Mouse (Mus musculus): ENCODE data around the gene Zdhhc17. TPM values are rescaled to one million over a fixed set of nuclear protein-coding genes. Genes with fewer than 3 reads are reported as not detected.
A peak's percentile ranks its signal among the peaks of the same experiment; 100 is the strongest.

The Zdhhc17 gene
- total RNA-seq, 2 experiments from 2014 or later: 9.7 to 10.0 TPM

DNA sequence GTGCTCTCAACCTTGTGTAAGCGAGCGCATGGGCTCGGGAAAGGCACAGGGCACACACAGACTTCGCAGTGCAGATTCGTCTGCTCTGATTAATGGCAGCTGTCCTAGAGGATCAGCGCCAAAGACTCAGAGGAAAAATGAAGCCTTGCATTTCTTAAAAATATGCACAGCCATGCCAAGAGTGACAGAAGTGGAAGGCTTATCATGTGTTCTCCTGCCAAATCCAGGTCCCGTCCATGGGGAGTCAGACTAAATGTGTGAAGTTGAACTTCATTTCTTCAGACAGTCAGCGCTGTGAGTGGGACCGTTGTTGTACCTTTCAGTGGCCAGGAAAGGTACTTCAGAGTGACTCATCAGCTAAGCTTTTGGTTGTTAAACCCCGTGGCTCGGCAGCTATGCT lies 82.4 kb downstream of the Zdhhc17 start:
- ATAC-seq (ENCODE audit: poor library complexity, severe bottlenecking): no peak

DNA sequence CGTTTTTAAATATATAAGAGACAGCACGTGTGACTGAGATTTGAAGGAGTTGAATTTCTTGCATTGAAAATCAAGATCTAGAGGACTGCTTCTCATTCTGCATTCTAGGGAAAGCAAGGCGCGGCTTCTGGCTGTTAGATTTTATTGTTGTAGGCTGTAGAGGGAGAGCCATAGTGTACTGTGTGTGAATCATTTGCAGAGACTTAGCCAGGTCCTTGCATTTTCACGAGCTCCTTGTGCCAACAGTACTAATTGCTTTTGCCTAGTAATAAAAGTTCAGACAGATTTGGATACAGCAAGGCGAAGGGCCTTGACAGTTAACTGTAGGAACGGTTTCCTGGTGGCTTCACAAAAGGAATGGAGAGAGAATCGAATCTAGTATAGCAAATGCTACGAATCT lies 87.3 kb downstream of the Zdhhc17 start:
- no peak for ATAC-seq (ENCODE audit: poor library complexity, severe bottlenecking)

DNA sequence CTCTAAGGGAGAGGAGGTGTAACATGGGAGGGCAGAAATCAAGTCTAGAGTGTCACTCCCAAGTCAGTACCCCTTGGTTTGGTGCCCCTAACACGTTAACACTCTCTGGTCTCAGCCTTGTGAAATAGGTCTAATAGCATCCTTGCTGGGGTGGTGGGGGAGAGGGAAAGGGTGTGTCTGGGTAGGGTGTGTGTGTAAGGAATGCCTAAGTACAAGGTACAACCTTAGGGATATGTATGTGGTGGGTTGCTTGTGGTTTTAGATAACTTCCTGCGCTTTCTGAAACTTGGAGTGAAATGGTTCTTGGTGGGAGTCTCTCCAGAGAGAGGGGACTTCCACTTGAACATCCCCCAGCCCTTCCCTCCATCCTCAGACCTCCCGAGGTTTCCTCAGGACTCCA lies 88.0 kb downstream of the Zdhhc17 start:
- no peak for ATAC-seq (ENCODE audit: poor library complexity, severe bottlenecking)

DNA sequence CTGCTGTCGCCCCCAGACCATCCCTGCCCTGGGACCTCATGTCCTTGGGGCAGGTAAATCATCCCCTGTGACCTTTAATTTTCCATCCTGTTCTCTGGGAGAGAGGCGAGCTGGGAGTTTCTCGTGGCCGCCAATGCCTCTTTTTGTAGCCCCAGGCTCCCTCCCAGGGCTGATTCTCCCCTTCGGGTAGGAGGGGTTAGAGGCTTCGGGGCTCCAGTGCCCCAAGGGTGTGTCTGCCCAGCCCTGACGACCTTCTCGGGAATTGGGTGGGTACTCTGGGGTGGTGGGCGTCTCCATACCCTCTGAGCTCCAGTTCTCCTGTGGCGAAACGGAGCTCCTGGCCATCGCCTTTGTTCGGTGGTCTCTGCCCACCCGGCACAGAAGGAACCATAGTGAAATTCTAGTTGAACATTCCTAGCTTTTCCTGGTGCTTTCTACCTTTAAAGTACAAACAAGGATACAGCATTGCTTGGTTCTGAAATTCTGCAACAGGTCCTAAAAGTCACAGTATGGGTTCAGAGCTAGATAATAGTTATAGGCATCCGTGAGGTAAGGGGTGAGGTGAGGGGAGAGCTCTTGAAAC lies 89.5 kb downstream of the Zdhhc17 start:
- peak; percentile 15 for ATAC-seq (ENCODE audit: poor library complexity, severe bottlenecking)

DNA sequence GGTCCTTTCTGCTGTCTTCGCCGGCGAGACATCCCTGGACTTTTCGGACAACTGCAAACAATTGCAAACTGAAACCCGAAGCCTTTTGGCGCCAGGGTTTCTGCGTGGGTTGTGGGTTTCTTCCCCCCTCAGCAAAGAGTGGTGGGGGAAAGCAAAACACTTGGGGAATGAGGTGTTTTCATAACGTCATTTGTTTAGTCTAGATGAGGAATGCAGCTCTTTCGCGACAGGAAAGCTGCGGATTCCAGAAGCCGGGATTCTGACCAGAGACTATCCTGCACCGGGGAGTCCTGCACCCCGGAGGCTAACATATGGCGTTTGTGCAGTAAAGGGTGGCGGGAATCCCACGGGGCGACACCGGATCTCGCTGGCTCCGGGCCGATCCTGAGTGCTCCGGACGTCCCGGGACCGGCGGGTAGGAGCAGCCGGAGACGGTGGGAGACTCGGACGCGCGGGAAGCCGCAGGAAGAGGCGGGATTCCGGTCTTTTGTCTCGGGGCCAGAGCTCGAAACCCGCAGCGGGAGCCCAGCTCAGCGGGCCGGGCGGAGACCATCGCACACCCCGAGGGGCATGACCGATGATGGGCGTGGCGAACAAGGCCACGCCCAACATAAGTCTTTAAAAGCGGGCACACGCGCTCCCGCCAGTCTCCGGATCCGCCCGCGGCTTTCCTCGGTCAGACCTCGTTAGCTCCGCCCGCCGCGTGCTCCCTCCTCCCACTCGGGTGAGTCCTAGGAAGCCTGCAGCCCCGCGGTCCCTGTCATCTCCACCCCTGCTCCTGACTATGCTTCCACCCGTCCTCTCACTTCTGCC lies 90.2 kb downstream of the Zdhhc17 start, which contains the start of gene Csrp2:
Gene Csrp2 (plus strand): TSS at position 259 of the 813 bp plus-strand sequence.
- ATAC-seq (ENCODE audit: poor library complexity, severe bottlenecking): peak; percentile 80

DNA sequence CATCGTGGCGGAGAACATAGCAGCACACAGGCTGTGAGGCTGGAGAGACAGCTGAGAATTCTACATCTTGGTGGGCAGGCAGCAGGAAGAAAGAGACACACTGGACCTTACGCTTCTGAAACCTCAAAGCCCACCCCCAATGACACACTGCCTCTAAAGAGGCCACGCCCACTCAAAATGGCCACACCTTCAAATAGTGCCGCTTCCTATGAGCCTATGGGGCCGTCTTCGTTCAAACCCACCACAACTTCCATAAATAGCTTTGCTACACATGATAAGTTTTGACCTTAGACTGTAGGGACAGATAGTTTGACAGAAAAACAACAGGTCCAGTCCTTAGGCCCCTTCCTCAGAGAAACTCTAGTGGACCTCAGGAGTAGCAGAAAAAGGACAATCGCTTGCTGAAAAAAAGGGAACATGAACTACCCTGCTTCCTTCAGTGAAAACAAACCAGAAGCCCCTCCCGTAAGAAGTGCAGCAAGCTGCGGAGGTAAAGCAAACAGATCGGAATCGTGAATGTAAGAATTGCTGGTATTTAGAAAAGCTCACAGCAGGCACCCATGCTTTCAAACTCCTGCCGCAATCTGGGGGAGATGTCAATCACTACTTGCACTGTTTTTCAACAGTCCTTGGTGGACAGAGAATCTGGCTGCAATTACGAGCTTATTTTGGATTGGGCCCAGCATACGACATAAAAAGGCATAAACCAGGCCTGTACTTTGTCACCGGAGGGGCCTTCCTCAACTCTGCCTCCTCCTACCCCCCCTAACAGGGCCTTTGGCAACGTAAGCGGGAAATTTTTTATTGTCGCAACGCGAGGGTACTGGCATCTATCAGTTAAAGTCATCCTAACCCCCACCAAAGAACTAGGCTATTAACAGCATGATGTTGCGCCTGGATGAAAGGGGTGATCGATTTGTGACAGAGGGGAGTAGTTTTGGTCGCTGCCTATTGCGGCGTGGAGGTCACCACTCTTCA lies 91.2 kb downstream of the Zdhhc17 start:
- ATAC-seq (ENCODE audit: poor library complexity, severe bottlenecking): peak; percentile 51

DNA sequence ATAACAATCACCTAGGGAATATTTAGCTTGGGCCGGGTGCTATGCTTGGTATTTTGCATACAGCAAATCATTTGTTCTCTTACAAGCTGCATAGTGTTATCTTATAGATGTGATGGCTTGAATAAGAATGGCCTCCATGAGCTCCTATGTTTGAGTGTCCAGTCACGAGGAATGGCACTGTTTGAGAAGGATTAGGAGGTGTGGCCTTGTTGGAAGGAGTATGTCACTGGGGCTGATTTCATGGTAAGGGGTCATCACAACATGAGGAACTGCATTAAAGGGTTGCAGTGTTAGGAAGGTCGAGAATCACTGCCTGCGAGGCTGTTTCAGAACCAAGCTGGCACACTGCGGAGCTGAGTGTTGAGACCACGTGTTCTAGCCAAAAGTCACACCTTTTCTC lies 92.4 kb downstream of the Zdhhc17 start:
- no peak for ATAC-seq (ENCODE audit: poor library complexity, severe bottlenecking)

DNA sequence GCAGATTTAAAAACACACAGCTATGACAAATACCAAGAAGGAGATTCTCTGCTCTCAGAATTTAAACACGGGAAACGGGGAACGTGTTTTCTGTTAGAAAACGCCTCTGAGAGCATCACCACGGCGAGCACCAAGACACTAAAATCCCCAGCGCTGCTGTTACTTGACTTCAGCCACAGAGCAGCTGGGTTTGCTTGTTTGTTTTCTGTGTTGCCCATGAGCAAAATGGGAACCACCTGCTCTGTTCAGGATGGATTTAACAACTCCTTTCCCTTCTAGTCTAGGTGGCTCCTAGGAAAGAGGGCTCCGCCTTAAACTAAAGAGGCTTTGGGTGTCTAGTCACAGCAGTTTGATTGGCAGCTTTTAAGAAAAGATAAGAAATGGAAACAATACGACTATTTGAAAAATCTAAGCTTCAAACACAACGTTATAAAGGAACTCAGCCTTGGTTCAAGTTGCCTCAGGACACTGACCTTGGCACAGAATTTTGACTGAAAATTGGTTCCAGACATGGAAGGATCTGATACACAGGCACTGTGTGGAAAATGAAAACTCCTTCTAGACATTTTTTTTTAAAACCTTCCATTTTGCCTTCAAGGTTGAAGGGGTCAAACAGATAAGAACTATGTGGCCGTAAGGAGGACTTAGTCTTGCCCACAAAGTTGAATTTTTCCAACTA lies 93.1 kb downstream of the Zdhhc17 start:
- ATAC-seq (ENCODE audit: poor library complexity, severe bottlenecking): no peak

DNA sequence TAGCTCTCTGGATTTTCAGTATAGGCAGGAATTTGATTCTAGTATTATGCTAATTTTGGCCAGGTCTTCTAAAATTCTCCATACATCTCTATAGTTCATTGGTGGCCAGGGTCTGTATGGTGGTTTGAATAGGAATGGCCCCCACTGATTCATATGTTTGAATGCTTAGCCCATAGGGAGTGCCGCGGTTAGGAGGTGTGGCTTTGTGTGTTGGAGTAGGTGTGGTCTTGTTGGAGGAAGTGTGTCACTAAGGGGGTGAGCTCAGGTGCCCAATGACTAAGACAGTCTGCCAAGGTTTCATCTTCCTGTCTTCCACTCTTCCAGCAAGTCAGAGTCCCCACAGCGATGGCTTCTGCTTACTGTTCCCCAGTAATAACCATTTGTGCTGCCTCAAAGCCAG lies 106.1 kb downstream of the Zdhhc17 start:
- ATAC-seq (ENCODE audit: poor library complexity, severe bottlenecking): peak; percentile 33; the same call in 1 of the 2 replicates

DNA sequence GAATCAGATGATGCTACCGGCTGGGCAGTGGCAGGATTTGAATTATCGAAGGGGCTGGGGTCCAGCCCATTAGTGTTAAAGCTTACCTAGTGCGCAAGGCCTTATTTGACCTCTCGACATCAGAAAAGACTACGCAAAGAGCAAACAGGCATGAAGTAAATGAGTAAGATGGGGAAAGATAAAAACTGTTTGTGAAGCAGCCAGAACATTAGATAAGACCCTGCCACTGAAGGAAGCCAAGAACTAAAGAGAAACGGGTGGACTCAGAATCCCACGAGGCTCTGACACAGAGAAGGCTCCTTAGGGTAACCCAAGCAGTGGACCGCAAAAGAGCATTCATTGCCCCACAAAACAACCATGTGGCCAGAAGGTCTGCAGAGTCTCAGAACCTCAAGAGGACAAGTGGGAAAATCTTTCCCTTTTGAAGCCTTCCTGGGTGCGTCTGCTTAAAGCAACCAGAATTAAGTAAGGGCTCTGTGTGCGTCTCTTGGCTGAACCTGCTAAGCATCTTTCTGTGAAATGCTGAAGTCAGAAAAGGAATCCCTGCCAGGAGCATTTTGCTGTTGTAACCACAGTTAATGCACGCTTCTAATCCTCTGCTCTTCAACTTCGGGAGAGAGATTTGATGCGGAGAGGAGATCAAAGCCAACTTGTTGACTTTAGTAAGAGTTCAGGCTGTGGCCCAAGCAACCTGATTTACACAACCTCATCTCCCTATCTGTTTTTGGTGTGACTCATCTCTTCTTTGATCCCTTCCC lies 110.0 kb downstream of the Zdhhc17 start:
- ATAC-seq (ENCODE audit: poor library complexity, severe bottlenecking): no peak

Other genes with a start within 250 kb of the Zdhhc17 start
- gene Csrp2, start 90.4 kb downstream of the Zdhhc17 start, total RNA-seq (2015): 56.4 and 57.9 TPM in 2 replicates
- gene Csrp2, start 90.4 kb downstream of the Zdhhc17 start, total RNA-seq (2017): 174 and 176 TPM in 2 replicates
- gene Osbpl8, start 154.6 kb upstream of the Zdhhc17 start, total RNA-seq (2015): 65.5 and 68.1 TPM in 2 replicates
- gene Osbpl8, start 154.6 kb upstream of the Zdhhc17 start, total RNA-seq (2017): 95.3 and 105 TPM in 2 replicates

All from megakaryocyte, adult 5-6 weeks (primary cell).